Mouse (Mus musculus) testis, adult 2 months (tissue): ENCODE data around the gene Chka.

Source experiments
- CTCF ChIP-seq: fragments of 200-500 bp; IDR thresholded peaks from 2 replicates; pipeline ENCODE4 v1.5.1; 2012; ENCODE audit warnings: low read depth, mild to moderate bottlenecking, inconsistent platforms, low read length, moderate library complexity; ENCODE audit not compliant: control insufficient read depth, insufficient read depth, insufficient replicate concordance
- POLR2A ChIP-seq: fragments of 200-500 bp; IDR thresholded peaks from 2 replicates; pipeline ENCODE4 v1.6.1; 2012; ENCODE audit warnings: low read depth, mild to moderate bottlenecking, inconsistent platforms, low read length, moderate library complexity; ENCODE audit not compliant: control insufficient read depth

GRCm38 (mm10) chr19:3912337-3913204, 61.0 kb downstream of the Chka start, which contains the start of gene Ndufs8:
- TF ChIP-seq CTCF = no peak
- peak; percentile 39; the same call in 1 of the 2 replicates for TF ChIP-seq POLR2A
